Mouse (Mus musculus) layer of hippocampus, postnatal 36 days (tissue): ENCODE measurements at regions not wholly inside any gene's neighbourhood (a gene's known extent, or its start where the extent isn't known, plus 50 kb on each side); places are given as distances from the start of the nearest gene placed in this dataset.

ENCODE experiments used
- DNase-seq, 2 experiments: peaks; one replicate each; pipeline ENCODE4 v3.0.0; 2022

- DNase-seq, result peak; percentile 14 to 18
These were observed 402.8 kb upstream of the Cntnap5b start for GRCm38 (mm10) chr1:99369776-99370175.

GRCm38 (mm10) chr1:99370346-99370940 lies 402.1 kb upstream of the Cntnap5b start:
- no peak for DNase-seq

- DNase-seq, result no peak
These were observed 376.8 kb upstream of the Cntnap5b start for GRCm38 (mm10) chr1:99395813-99396212.
